Mouse (Mus musculus): ENCODE results near the gene Slc4a11. TPM values are rescaled to one million over a fixed set of nuclear protein-coding genes. Genes with fewer than 3 reads are reported as not detected.

The Slc4a11 gene
- polyA plus RNA-seq, 1 experiment from 2014 or later, result 2.4 TPM

GRCm38 (mm10) chr2:130707057-130707456, 9.7 kb upstream of the Slc4a11 start:
- no peak overlapping the region for H3K4me2 ChIP-seq
- WGBS, result 52% methylated on average over 10 of the region's 10 CpGs
- ATAC-seq (replicated peaks; ENCODE audit: low FRiP score), result no peak

GRCm38 (mm10) chr2:130706602-130707001, 9.3 kb upstream of the Slc4a11 start:
- Histone ChIP-seq H3K4me3 (replicated peaks) (no peak overlapping the region), H3K9me3 (replicated peaks) (no peaks in the 10 kb centered on the region), H3K4me1 (0 out of 2 replicates have a peak, but pooled peaks cover 5% of the 10 kb centered on the region), H3K36me3 (peaks cover 37% of the 10 kb centered on the region), H3K27ac (no peak overlapping the region), H3K27me3 (no peaks in the 10 kb centered on the region), H3K4me2 (no peak overlapping the region), H3K9ac (no peak overlapping the region)
- no peak for ATAC-seq (replicated peaks; ENCODE audit: low FRiP score)
- WGBS, result 65% methylated on average over 4 of the region's 4 CpGs

More at GRCm38 (mm10) chr2:130707057-130707456, 9.7 kb upstream of the Slc4a11 start:
- no peaks in the 10 kb centered on the region for H3K9me3 ChIP-seq (replicated peaks)
- peaks cover 41% of the 10 kb centered on the region for H3K36me3 ChIP-seq
- no peak overlapping the region for H3K9ac ChIP-seq
- H3K27ac ChIP-seq, result no peak overlapping the region
- no peaks in the 10 kb centered on the region for H3K27me3 ChIP-seq
- 0 out of 2 replicates have a peak, but pooled peaks cover 5% of the 10 kb centered on the region for H3K4me1 ChIP-seq
- H3K4me3 ChIP-seq (replicated peaks), result no peak overlapping the region

- no peak overlapping the region for H3K4me3 ChIP-seq (replicated peaks)
- H3K4me2 ChIP-seq, result no peak overlapping the region
- 77% methylated on average over 6 of the region's 6 CpGs for WGBS
- H3K36me3 ChIP-seq, result peaks cover 22% of the 10 kb centered on the region
- ATAC-seq (replicated peaks; ENCODE audit: low FRiP score), result no peak
- no peak overlapping the region for H3K9ac ChIP-seq
- H3K4me1 ChIP-seq, result 0 out of 2 replicates have a peak, but pooled peaks cover 5% of the 10 kb centered on the region
- H3K27ac ChIP-seq, result no peak overlapping the region
- H3K27me3 ChIP-seq, result peaks cover 4% of the 10 kb centered on the region
- H3K9me3 ChIP-seq (replicated peaks), result no peaks in the 10 kb centered on the region
Measured at GRCm38 (mm10) chr2:130705178-130705577, 7.9 kb upstream of the Slc4a11 start.

GRCm38 (mm10) chr2:130704040-130705001, 7.0 kb upstream of the Slc4a11 start:
- Histone ChIP-seq H3K4me2 (no peak overlapping the region), H3K27ac (peak overlapping the region; percentile 43; the same call in 1 of the 2 replicates), H3K4me1 (0 out of 2 replicates have a peak, but pooled peaks cover 5% of the 10 kb centered on the region), H3K27me3 (peaks cover 12% of the 10 kb centered on the region), H3K9ac (no peak overlapping the region), H3K4me3 (replicated peaks) (no peak overlapping the region), H3K36me3 (peaks cover 14% of the 10 kb centered on the region; the same call in 1 of the 2 replicates), H3K9me3 (replicated peaks) (no peaks in the 10 kb centered on the region)
- no peak for ATAC-seq (replicated peaks; ENCODE audit: low FRiP score)
- 44% methylated on average over 9 of the region's 9 CpGs for WGBS

DNA sequence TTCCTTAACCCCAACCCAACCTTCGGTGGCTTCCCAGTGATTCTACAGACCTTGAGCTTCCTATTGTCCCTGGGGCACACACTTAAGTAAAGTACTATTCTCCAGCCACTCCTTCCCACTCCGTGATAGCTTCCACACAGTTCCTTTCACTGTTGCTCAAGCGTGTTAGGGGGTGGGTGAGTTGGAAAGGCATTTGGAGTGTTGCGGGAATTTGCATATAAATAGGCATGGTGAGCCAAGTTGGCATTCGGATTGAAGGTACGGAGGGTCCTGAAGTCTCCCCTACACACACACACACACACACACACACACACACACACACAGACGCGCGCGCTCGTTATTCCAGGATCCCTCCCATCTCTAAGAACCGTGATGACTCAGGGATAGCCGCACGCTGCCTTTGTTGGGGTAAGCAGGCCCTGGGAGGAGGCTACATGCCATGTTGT, 525 bp upstream of the Slc4a11 start:
- peaks cover 54% of the 10 kb centered on the region for H3K27me3 ChIP-seq
- peak overlapping the region; percentile 66 for H3K4me3 ChIP-seq (replicated peaks)
- H3K9ac ChIP-seq, result peak overlapping the region; percentile 56
- peaks cover 19% of the 10 kb centered on the region for H3K4me1 ChIP-seq
- H3K36me3 ChIP-seq, result no peaks in the 10 kb centered on the region
- H3K4me2 ChIP-seq, result peak overlapping the region; percentile 100
- WGBS, result 4% methylated on average over 14 of the region's 14 CpGs
- ATAC-seq (replicated peaks; ENCODE audit: low FRiP score), result peak; percentile 33
- H3K9me3 ChIP-seq (replicated peaks), result no peaks in the 10 kb centered on the region
- H3K27ac ChIP-seq, result no peak overlapping the region

GRCm38 (mm10) chr2:130696700-130697152, 593 bp downstream of the Slc4a11 start:
- H3K27me3 ChIP-seq, result peaks cover 54% of the 10 kb centered on the region

GRCm38 (mm10) chr2:130693563-130693962, 3.8 kb downstream of the Slc4a11 start:
- 40% methylated on average over 3 of the region's 3 CpGs for whole genome bisulfite sequencing
- Histone ChIP-seq H3K9me3 (replicated peaks) (no peaks in the 10 kb centered on the region), H3K36me3 (no peaks in the 10 kb centered on the region), H3K27ac (no peak overlapping the region), H3K27me3 (peaks cover 36% of the 10 kb centered on the region), H3K4me2 (no peak overlapping the region), H3K4me1 (peaks cover 19% of the 10 kb centered on the region), H3K4me3 (replicated peaks) (no peak overlapping the region), H3K9ac (no peak overlapping the region)
- ATAC-seq (replicated peaks; ENCODE audit: low FRiP score), result no peak

More at GRCm38 (mm10) chr2:130696700-130697152, 593 bp downstream of the Slc4a11 start:
- Histone ChIP-seq H3K27ac (no peak overlapping the region), H3K36me3 (no peaks in the 10 kb centered on the region), H3K9me3 (replicated peaks) (no peaks in the 10 kb centered on the region), H3K9ac (peak overlapping the region; percentile 56), H3K4me2 (peak overlapping the region; percentile 100), H3K4me1 (peaks cover 19% of the 10 kb centered on the region), H3K4me3 (replicated peaks) (peak overlapping the region; percentile 66)
- under 1% methylated on average over 31 of the region's 31 CpGs for WGBS
- peak; percentile 70 for ATAC-seq (replicated peaks; ENCODE audit: low FRiP score)

DNA sequence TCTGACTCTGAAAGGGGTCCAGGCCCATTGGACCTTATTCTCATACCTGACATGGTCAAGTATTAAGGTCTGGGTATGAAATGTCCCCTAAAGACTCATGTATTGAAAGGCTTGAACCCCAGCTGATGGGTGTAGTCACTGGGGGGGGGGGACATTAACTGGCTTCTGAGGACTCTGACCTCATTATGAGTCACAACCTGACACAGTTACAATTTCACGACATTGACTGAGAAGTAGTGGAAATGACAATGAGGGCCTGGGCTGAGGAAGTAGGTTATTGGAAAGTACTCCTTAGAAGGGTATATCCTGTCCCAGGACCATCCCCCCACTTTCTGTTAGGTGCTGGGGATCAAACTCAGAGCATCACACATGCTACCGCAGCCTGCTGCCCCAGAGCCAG, 8.3 kb downstream of the Slc4a11 start:
- Histone ChIP-seq H3K9ac (no peak overlapping the region), H3K9me3 (replicated peaks) (no peaks in the 10 kb centered on the region), H3K27me3 (no peaks in the 10 kb centered on the region), H3K4me2 (no peak overlapping the region), H3K4me3 (replicated peaks) (no peak overlapping the region), H3K36me3 (no peaks in the 10 kb centered on the region), H3K4me1 (no peaks in the 10 kb centered on the region), H3K27ac (no peak overlapping the region)
- no peak for ATAC-seq (replicated peaks; ENCODE audit: low FRiP score)
- WGBS, result 77% methylated on average over 2 of the region's 2 CpGs

GRCm38 (mm10) chr2:130685426-130685825, 11.9 kb downstream of the Slc4a11 start:
- Histone ChIP-seq H3K36me3 (peaks cover 33% of the 10 kb centered on the region), H3K9ac (no peak overlapping the region), H3K4me1 (no peaks in the 10 kb centered on the region), H3K27ac (no peak overlapping the region), H3K4me3 (replicated peaks) (no peak overlapping the region), H3K4me2 (no peak overlapping the region), H3K27me3 (no peaks in the 10 kb centered on the region), H3K9me3 (replicated peaks) (no peaks in the 10 kb centered on the region)
- WGBS, result 89% methylated on average over 9 of the region's 9 CpGs
- no peak for ATAC-seq (replicated peaks; ENCODE audit: low FRiP score)

DNA sequence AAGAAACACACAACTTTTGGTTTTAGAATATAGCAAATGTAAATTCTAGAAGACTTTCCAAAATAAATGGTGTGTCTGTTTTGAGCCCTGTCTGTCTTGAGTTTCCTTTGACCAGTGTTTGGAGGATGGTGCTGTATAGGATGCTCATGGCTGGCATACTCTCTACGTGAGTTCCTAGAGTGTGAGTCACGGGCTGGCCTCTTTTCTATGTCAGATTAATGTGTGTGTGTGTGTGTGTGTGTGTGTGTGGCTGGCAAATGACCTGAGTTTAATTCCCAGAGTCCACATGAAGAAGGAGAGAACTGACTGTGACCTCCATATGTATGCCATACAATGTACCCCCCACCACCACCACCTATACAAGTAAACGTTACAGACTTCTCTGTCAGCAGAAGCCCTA, 15.8 kb downstream of the Slc4a11 start:
- Histone ChIP-seq H3K9ac (no peak overlapping the region), H3K27ac (no peak overlapping the region), H3K27me3 (no peaks in the 10 kb centered on the region), H3K4me2 (no peak overlapping the region), H3K4me1 (no peaks in the 10 kb centered on the region), H3K36me3 (peaks cover 72% of the 10 kb centered on the region), H3K4me3 (replicated peaks) (no peak overlapping the region), H3K9me3 (replicated peaks) (no peaks in the 10 kb centered on the region)
- WGBS, result 84% methylated on average over 3 of the region's 3 CpGs
- no peak for ATAC-seq (replicated peaks; ENCODE audit: low FRiP score)

DNA sequence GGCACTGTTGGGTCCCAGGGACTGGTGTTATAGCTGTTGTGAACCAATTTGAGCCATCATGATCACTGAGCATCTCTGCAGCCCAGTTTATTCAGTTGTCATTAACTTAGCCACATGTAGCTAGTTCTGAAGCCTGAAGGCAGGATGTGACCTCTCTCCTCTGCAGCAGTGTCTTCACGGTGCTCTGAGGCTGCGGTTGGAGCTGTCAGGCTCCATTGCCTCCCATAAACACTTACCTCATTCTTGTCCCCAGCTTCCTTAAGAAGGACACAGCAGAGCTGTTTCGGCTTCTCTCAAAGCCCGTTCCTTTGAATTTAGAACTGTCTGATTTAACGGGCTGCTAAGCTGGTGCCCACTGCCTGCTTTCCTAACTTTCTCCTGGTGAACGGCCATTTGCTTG, 17.4 kb downstream of the Slc4a11 start:
- 53% methylated on average over 6 of the region's 6 CpGs for WGBS
- H3K4me3 ChIP-seq (replicated peaks), result no peak overlapping the region
- H3K4me2 ChIP-seq, result no peak overlapping the region
- peaks cover 89% of the 10 kb centered on the region for H3K36me3 ChIP-seq
- H3K27me3 ChIP-seq, result no peaks in the 10 kb centered on the region
- H3K9me3 ChIP-seq (replicated peaks), result no peaks in the 10 kb centered on the region
- H3K9ac ChIP-seq, result no peak overlapping the region
- H3K4me1 ChIP-seq, result no peaks in the 10 kb centered on the region
- peak; percentile 79 for ATAC-seq (replicated peaks; ENCODE audit: low FRiP score)
- peak overlapping the region; percentile 15 for H3K27ac ChIP-seq

DNA sequence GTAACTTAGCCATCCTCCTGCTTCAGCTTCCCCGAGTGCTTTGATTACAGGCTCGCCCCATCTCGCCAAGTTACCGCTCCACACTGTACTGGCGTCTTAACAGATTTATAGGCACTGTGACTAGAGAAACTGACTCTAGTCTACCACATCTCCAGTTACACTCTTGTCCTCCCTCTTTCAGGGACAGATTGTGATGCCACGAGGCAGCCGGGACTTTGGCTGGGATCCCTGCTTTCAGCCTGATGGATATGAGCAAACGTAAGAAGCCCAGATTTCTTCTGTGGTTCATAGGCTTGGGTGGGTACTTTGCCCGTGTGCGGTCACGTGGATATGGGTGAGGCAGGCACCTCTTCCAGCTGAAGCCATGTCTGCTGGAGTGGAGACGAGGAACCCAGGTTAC, 18.2 kb downstream of the Slc4a11 start:
- no peaks in the 10 kb centered on the region for H3K4me1 ChIP-seq
- 75% methylated on average over 12 of the region's 12 CpGs for WGBS
- H3K9me3 ChIP-seq (replicated peaks), result no peaks in the 10 kb centered on the region
- no peaks in the 10 kb centered on the region for H3K27me3 ChIP-seq
- no peak overlapping the region for H3K4me2 ChIP-seq
- ATAC-seq (replicated peaks; ENCODE audit: low FRiP score), result no peak
- H3K9ac ChIP-seq, result no peak overlapping the region
- no peak overlapping the region for H3K4me3 ChIP-seq (replicated peaks)
- peaks cover 96% of the 10 kb centered on the region for H3K36me3 ChIP-seq
- H3K27ac ChIP-seq, result no peak overlapping the region

Data from kidney, embryonic 15.5 days (tissue).